Mouse (Mus musculus) small intestine, adult 2 months (tissue): ENCODE measurements around the gene Pigx.
"Not testable (repeated sequence)": the region's sequence is repeated elsewhere in the genome, so short reads cannot be mapped to it uniquely, and the experiment has no call there.

Experiments used
- CTCF ChIP-seq: fragments of 200-500 bp; IDR thresholded peaks from 2 replicates; pipeline ENCODE4 v1.5.1; 2012; ENCODE audit warnings: low read depth, mild to moderate bottlenecking, control low read depth, inconsistent platforms, low read length, moderate library complexity, mixed read lengths; ENCODE audit not compliant: insufficient replicate concordance, insufficient read length; ENCODE audit errors: extremely low read depth
- POLR2A ChIP-seq: fragments of 200-500 bp; IDR thresholded peaks from 2 replicates; pipeline ENCODE4 v1.6.1; 2012; ENCODE audit warnings: low read depth, mild to moderate bottlenecking, control low read depth, inconsistent platforms, low read length, moderate library complexity

DNA sequence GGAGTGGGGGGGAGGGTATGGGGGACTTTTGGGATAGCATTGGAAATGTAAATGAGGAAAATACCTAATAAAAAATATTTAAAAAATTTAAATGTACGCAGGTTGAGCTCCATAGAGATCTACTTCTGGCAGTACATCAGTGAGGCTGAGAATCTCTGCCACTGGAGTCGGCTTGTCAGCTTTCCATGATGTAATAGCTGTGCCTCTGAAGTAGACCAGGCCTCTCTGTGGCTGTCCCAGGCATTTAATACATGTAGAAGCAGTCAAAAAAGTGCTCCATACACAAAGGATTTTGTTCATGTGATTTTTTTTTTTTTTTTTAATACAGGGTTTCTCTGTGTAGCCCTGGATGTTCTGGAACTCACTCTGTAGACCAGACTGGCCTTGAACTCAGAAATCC lies 1.8 kb downstream of the Pigx start:
- not testable (repeated sequence) for TF ChIP-seq POLR2A, CTCF
